Mouse (Mus musculus) kidney, postnatal 0 days (tissue): ENCODE measurements around the gene Syne2. TPM values are rescaled to one million over a fixed set of nuclear protein-coding genes. Genes with fewer than 3 reads are reported as not detected.

Experiments
- ATAC-seq: fragments of 200-750 bp; cut with Nextera tagmentation; replicated peaks from 2 replicates; pipeline ENCODE4 v1.8.0; 2017; ENCODE audit warnings: low read depth, moderate number of reproducible peaks, moderate TSS enrichment, moderate library complexity; ENCODE audit not compliant: low FRiP score
- DNase-seq: peaks from one replicate; pipeline ENCODE4 v3.0.0-alpha.2; 2016; ENCODE audit warnings: low spot score
- H3K27ac ChIP-seq: fragments of 300-500 bp; sonication (generic); 2 replicates; pipeline ENCODE4 v1.5.1; 2014; ENCODE audit warnings: mild to moderate bottlenecking
- H3K27me3 ChIP-seq: fragments of 300-500 bp; sonication (generic); 2 replicates; pipeline ENCODE4 v1.6.1; 2014; ENCODE audit warnings: low read length, mixed read lengths; ENCODE audit not compliant: insufficient read depth
- H3K36me3 ChIP-seq: fragments of 300-500 bp; sonication (generic); 2 replicates; pipeline ENCODE4 v1.6.1; 2014; ENCODE audit warnings: low read length, mixed read lengths; ENCODE audit not compliant: insufficient read depth
- H3K4me1 ChIP-seq: fragments of 300-500 bp; sonication (generic); replicated peaks from 2 replicates; pipeline ENCODE4 v1.6.1; 2014; ENCODE audit warnings: antibody characterized with exemption, low read length, mixed read lengths; ENCODE audit not compliant: insufficient read depth
- H3K4me2 ChIP-seq: fragments of 300-500 bp; sonication (generic); 2 replicates; pipeline ENCODE4 v1.6.1; 2014; ENCODE audit warnings: mild to moderate bottlenecking, low read length, moderate library complexity, mixed read lengths
- H3K4me3 ChIP-seq: fragments of 300-500 bp; sonication (generic); replicated peaks from 2 replicates; pipeline ENCODE4 v1.5.1; 2014; ENCODE audit warnings: low read depth, low read length
- H3K9ac ChIP-seq: fragments of 300-500 bp; sonication (generic); 2 replicates; pipeline ENCODE4 v1.6.1; 2014; ENCODE audit warnings: low read depth, low read length
- H3K9me3 ChIP-seq: fragments of 300-500 bp; sonication (generic); replicated peaks from 2 replicates; pipeline ENCODE4 v1.6.1; 2016; ENCODE audit warnings: low read length, inconsistent platforms, mixed read lengths
- CTCF ChIP-seq: IDR thresholded peaks from 2 replicates; pipeline ENCODE4 v1.5.1; 2016; ENCODE audit warnings: antibody characterized with exemption, low read depth, mild to moderate bottlenecking, moderate library complexity
- WGBS: fragments of 180-500 bp; shearing (Covaris S2); extraction: QIAGEN DNeasy Blood & Tissue Kit; methylation state at CpG from one replicate; pipeline ENCODE4 v1.1.7; 2014; 5-methylcytosine and 5-hydroxymethylcytosine counted together
- polyA plus RNA-seq: library from polyadenylated mRNA; unstranded; fragments of >200 nt; fragmentation: Nextera tagmentation; extraction: Ambion mirVana; gene quantifications from 2 replicates; pipeline ENCODE4 v1.2.1, GENCODE M21; 2015

The Syne2 gene
- polyA plus RNA-seq, 1 experiment from 2014 or later: 37.2 TPM

- Histone ChIP-seq H3K4me2 (no peak overlapping the region), H3K27me3 (no peaks in the 10 kb centered on the region), H3K4me3 (no peak overlapping the region), H3K9me3 (no peaks in the 10 kb centered on the region), H3K4me1 (no peaks in the 10 kb centered on the region), H3K27ac (no peak overlapping the region), H3K9ac (no peak overlapping the region), H3K36me3 (peaks cover 38% of the 10 kb centered on the region)
- 48% methylated on average over 9 of the region's 9 CpGs for WGBS
- no peak for TF ChIP-seq CTCF
- DNase-seq: peak; percentile 58
- ATAC-seq: peak; percentile 63
These were observed 186.8 kb downstream of the Syne2 start for GRCm38 (mm10) chr12:76004697-76005249.

- Histone ChIP-seq H3K27ac (no peak overlapping the region), H3K4me3 (no peak overlapping the region), H3K4me2 (no peak overlapping the region), H3K27me3 (no peaks in the 10 kb centered on the region), H3K9me3 (no peaks in the 10 kb centered on the region), H3K4me1 (no peaks in the 10 kb centered on the region), H3K36me3 (peaks cover 23% of the 10 kb centered on the region), H3K9ac (no peak overlapping the region)
- ATAC-seq (no peak), DNase-seq (no peak)
- 86% methylated on average over 6 of the region's 6 CpGs for WGBS
- no peak for TF ChIP-seq CTCF
These were observed 191.1 kb downstream of the Syne2 start for GRCm38 (mm10) chr12:76008991-76009390.

- no peak overlapping the region for H3K4me3 ChIP-seq
- H3K36me3 ChIP-seq: peaks cover 23% of the 10 kb centered on the region
- 92% methylated on average over 3 of the region's 4 CpGs for WGBS
- ATAC-seq (no peak), DNase-seq (no peak)
- H3K9ac ChIP-seq: no peak overlapping the region
- no peak overlapping the region for H3K4me2 ChIP-seq
- TF ChIP-seq CTCF: no peak
- H3K27me3 ChIP-seq: no peaks in the 10 kb centered on the region
- no peaks in the 10 kb centered on the region for H3K9me3 ChIP-seq
- H3K4me1 ChIP-seq: no peaks in the 10 kb centered on the region
- H3K27ac ChIP-seq: no peak overlapping the region
These were observed 194.9 kb downstream of the Syne2 start for GRCm38 (mm10) chr12:76012789-76013188.

GRCm38 (mm10) chr12:76013480-76013879 lies 195.5 kb downstream of the Syne2 start:
- DNase-seq (no peak), ATAC-seq (no peak)
- H3K27ac ChIP-seq: no peak overlapping the region
- no peak for TF ChIP-seq CTCF
- no peaks in the 10 kb centered on the region for H3K27me3 ChIP-seq
- no peak overlapping the region for H3K9ac ChIP-seq
- WGBS: 61% methylated on average over 4 of the region's 4 CpGs
- H3K9me3 ChIP-seq: no peaks in the 10 kb centered on the region
- H3K4me1 ChIP-seq: no peaks in the 10 kb centered on the region
- no peak overlapping the region for H3K4me2 ChIP-seq
- H3K4me3 ChIP-seq: no peak overlapping the region
- H3K36me3 ChIP-seq: peaks cover 16% of the 10 kb centered on the region; the same call in 1 of the 2 replicates

GRCm38 (mm10) chr12:76015026-76015425 lies 197.1 kb downstream of the Syne2 start:
- no peak overlapping the region for H3K4me2 ChIP-seq
- DNase-seq (no peak), ATAC-seq (no peak)
- H3K36me3 ChIP-seq: peaks cover 7% of the 10 kb centered on the region; the same call in 1 of the 2 replicates
- H3K27ac ChIP-seq: no peak overlapping the region
- no peak for TF ChIP-seq CTCF
- no peaks in the 10 kb centered on the region for H3K4me1 ChIP-seq
- 90% methylated on average over 15 of the region's 15 CpGs for WGBS
- H3K27me3 ChIP-seq: no peaks in the 10 kb centered on the region
- no peak overlapping the region for H3K4me3 ChIP-seq
- H3K9ac ChIP-seq: no peak overlapping the region
- H3K9me3 ChIP-seq: no peaks in the 10 kb centered on the region

- Histone ChIP-seq H3K4me2 (no peak overlapping the region), H3K27me3 (no peaks in the 10 kb centered on the region), H3K4me1 (no peaks in the 10 kb centered on the region), H3K27ac (no peak overlapping the region), H3K36me3 (0 out of 2 replicates have a peak, but pooled peaks cover 6% of the 10 kb centered on the region), H3K4me3 (no peak overlapping the region), H3K9ac (no peak overlapping the region), H3K9me3 (no peaks in the 10 kb centered on the region)
- 78% methylated on average over 11 of the region's 11 CpGs for WGBS
- DNase-seq: no peak
- no peak for ATAC-seq
- no peak for TF ChIP-seq CTCF
These were observed 197.6 kb downstream of the Syne2 start for GRCm38 (mm10) chr12:76015489-76015888.
